Mouse (Mus musculus) MEL (cell line): Measurements from ENCODE around the gene Uso1.

Source experiments
- HCFC1 ChIP-seq: IDR thresholded peaks from 2 replicates; pipeline ENCODE4 v1.6.1; 2012; ENCODE audit warnings: low read depth, mild to moderate bottlenecking, inconsistent platforms, low read length, improper control_type of control experiment, moderate library complexity
- JUND ChIP-seq: IDR thresholded peaks from 2 replicates; pipeline ENCODE4 v1.6.1; 2011; ENCODE audit warnings: low read depth, mild to moderate bottlenecking, improper control_type of control experiment, low read length
- POLR2A ChIP-seq, 2 experiments: IDR thresholded peaks; 2 replicates each; pipeline ENCODE4 v1.6.1; 2011 to 2012; ENCODE audit warnings: low read length in 2 of 2, mild to moderate bottlenecking in 2 of 2, control low read depth in 1 of 2, improper control_type of control experiment in 1 of 2, low read depth in 1 of 2, moderate library complexity in 1 of 2; ENCODE audit not compliant: control insufficient read depth in 1 of 2, insufficient read depth in 1 of 2, poor library complexity in 1 of 2

- no peak for TF ChIP-seq JUND
- no peak for TF ChIP-seq HCFC1
- TF ChIP-seq POLR2A (IDR thresholded peaks at IDR 0.05; ENCODE audit: control insufficient read depth in 1 of 2, insufficient read depth in 1 of 2, low read depth in 1 of 2, low read length in 2 of 2, poor library complexity in 1 of 2): no peak
Measured at GRCm38 (mm10) chr5:92233366-92233765, 95.6 kb downstream of the Uso1 start.
